Mouse (Mus musculus): ENCODE measurements around the gene Pip4k2b. TPM values are rescaled to one million over a fixed set of nuclear protein-coding genes. Genes with fewer than 3 reads are reported as not detected.

Gene Pip4k2b
- polyA plus RNA-seq (2012; rRNA removed), result 61.3 and 61.4 TPM in 2 replicates

DNA sequence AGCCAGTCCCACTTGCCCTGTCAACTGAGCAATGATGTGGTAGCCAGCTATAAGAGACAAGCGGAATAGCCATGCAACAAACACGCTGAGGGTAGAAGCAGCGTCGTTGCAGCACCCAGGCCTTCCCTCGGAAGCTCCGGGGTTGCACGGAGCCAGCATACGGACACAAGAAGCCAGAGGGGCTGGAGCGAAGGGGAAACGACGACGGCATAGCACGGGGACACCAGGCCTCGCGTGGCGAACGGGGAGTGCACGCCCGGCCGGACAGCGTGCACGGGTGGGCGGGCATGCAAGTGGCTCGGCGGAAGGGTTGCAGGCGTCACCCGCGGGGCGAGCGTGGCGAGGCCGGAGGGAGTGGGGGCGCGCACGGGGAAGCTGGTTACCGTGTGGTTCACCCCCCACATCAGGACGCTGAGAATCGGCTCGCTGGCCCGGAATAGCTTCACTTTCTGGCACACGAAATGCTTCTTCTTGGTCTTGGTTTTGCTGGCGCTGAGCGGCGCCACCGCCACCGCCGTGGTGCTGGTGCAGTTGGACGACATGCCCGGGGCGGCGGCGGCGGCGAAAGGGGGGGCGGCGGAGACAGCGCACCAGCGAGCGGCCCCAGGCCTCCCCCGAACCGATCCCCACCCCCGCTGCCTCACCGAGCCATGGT is at the start of gene Pip4k2b:
Gene Pip4k2b, minus strand, starts transcription at position 642 of the 655 bp plus-strand sequence.

DNA sequence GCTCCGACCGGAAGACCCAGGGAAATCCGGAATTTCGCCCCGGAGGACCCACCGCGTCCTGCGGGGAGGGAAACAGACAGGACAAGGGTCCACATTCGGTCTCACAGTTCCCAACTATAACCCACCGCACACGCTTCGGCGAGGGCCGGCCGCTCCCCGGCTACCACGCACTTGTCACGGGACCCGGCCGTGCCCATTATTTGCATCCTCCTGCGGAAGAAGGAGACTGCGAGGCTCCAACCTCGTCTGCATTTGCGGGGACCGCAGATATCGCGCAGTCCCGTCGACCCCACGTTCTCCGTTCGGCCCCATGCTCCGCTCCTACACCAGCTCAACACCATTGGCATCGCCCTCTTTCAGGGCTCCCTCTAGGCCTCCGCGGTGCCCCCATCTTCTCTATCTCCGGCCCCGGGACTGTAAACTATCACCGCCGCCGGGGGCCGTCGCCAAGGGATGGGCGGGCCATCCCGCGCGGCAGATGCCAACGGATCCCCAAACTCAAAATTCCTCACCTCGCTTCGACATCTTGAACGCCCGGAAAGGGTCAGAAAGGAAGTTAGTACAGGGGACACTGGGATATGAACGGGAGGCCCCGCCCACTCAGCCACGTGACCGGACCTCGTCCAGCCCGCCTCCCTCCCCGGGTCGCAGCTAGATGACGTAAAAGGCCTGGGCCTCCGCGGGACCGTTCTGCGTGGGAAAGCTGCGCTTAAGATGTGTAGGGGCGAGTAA is 37.5 kb upstream of the Pip4k2b start, which contains the start of gene Rpl23:
Gene Rpl23, minus strand, starts transcription at position 606 of the 732 bp plus-strand sequence.

DNA sequence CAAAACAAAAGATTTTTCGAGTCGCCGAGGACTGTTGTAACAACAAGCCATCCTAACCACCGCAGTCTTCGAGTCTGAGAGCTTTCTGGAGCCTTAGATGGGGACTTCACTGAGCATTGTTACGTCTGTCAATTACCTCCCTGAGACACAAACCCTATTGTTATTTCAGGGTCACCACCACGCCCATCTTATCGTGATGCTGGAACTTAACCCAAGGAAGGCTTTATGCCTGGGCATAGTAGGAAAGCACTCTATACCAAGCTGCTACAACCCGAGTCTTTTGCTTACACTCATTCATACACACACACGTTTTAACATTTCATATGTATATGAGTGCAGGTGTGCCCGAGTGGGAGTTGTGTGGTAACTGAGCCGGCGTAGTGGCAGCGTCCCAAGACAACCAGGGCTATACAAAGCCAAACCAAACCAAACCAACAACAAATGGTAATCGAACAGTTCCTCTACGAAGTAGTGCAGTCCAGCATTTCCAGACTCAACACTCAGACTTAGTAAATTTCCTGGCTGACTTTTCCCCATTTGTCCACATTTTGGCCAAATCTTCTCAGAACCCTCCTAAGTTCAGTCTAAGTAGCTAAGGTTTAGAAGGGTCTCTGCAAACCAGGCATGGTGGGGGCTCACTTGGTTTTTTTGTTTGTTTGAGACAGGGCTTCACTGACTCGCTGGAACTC is 31.4 kb upstream of the Pip4k2b start, which contains the start of gene 1700001P01Rik:
Gene 1700001P01Rik, minus strand, starts transcription at position 111 of the 689 bp plus-strand sequence.

DNA sequence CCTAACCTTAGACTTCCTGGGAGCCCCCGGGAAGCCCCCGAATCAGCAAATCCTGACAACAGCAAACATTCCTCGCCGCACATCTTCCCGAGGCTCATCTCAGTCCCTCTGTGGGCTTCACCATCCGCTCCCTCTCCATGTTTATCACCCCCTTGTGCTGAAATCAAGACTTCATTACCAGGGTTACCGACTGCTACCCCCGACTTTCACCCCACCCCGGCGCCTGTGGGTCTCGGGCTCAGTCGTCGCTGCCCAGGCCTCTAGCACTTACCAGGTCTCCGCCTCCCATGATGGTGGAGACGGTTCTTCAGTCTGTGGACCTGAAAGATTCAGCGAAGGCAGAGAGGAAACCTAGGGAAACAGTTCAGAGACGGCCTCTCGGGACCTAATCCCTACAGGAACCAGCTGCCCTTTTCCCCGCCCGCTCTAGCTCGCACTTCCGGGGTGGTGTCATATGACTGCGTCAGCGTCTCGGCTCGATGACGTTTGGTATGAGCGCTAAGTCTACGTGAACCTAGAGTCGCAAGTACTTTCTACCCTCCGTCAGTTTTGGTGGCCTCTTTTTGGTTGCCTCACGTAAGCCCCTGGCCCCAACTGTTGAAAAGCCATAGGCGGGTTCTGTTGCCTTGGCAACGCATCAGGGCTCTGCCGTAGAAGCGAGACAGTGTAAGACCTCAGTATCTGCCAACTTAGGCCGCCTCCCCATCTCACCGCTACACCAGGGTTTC is 21.8 kb upstream of the Pip4k2b start, which contains the start of gene Cwc25:
Gene Cwc25, minus strand, starts transcription at position 403 of the 728 bp plus-strand sequence.

DNA sequence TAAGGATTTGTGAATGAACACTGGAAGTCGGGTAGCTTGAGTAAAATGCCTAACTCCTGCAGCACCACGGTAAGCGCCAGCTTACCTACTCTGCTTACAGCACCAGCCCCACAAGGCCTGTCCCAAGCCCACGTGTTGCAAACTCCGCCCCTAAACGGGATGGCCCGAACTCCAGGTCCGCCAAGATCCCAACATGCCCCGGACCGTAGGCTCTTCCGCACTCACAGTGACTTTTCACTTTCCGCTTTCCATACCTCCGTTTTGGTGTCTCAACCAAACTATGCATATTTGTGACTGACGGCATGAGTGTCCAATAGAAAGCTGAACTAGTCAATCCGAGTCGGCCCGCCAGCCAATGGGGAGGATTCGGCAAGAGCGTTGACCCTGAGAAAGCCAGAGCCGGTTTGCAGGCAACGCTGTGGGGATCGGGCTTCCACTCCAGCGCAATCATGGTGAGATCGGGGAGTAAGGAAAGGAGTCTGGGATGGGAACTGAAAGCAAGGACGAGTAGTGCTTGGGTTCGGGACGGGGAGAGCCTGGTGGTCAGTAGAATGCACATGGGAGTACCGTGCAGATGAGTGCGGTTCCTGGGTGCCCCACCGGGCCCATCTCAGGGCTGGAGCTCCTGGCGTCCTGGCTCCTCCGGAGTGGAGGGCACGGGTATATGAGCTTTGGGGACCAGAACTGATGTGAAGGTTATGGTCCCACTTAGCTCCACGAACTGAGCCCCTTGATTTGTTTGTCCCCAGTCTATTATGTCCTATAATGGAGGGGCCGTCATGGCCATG is 41.3 kb downstream of the Pip4k2b start, which contains the start of gene Psmb3:
Gene Psmb3, plus strand, starts transcription at position 361 of the 788 bp plus-strand sequence.

DNA sequence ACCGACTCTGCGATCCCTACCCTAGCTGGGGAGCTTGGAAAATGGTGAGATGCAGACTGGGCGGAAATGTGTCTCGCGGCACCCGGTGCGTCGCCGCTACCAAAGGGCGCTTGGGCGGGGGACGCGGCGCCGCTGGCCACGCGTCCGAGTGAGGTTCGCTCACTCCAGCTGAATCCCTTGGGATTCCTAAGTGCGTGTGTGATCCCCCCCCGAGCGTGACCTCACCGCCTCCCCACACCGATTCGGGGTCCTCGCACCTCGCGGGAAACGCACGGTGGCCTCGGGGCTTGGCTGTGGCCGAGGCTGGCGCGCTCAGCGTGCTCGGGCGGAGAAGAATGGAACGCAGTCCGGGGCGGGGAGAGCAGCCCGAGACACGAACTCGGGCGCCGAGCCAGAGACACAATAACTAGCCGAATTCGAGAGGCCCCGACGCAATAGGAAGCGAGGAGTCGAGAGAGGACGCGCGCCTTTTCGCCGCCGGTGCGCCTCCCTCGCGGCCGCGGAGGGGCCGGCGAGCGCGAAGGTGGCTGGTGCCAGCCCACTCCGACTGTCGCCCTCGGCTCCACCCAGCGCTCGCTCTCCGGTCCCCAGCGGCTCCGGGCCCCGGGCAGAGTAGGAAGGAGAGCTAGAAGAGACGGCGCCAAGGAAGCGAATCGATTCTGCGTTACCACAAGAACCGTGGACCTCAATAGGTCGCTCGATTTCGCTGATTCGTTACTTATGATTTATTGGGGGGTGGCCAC is 44.3 kb downstream of the Pip4k2b start, which contains the start of gene Pcgf2:
Gene Pcgf2, minus strand, starts transcription at position 495 of the 743 bp plus-strand sequence.

DNA sequence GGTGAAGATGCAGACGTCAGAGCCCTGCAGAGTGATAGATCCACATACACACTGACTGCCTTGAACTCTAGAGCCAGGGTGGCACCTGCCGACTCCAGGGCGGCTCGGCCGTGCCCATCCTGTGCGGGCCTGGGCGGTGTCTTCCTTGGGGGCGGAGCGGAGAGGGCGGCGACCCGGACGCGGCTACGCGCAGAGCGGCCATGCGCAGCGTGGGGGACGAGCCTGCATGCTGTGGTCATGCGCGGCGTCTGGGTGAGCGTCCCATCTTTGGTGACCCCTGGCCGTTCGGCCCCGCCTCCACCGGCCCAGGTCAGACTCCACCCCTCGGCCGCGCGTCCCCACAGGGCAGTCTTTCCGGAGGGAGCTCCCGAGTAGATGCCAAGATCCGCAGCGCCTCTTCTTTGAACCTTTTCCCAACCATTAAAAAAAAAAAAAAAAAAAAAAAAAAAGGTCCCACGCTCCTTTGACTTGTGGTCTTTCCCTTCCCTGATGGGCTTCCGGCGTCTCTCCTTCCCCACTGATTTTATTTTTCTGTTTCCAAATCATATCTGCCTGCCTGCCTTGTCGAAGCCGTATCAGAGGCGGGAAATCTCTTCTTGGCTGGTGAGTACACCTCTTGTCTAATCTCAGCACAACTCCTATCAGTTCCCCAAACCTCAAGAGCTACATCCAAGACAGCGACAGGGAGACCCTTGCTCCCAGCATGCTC is 58.7 kb downstream of the Pip4k2b start, which contains the start of gene Cisd3:
Gene Cisd3, plus strand, starts transcription at position 214 of the 709 bp plus-strand sequence.

Other genes starting within 250 kb of the Pip4k2b start
- 0.13 and 0.14 TPM in 2 replicates for gene 4933428G20Rik, start 244.4 kb downstream of the Pip4k2b start, polyA plus RNA-seq (2012; rRNA removed)
- gene Srcin1, start 168.5 kb downstream of the Pip4k2b start, polyA plus RNA-seq (2012; rRNA removed), result 43.7 and 46.2 TPM in 2 replicates
- 7.0 and 8.6 TPM in 2 replicates for gene Epop, start 115.0 kb downstream of the Pip4k2b start, polyA plus RNA-seq (2012; rRNA removed)
- gene Mllt6, start 81.3 kb downstream of the Pip4k2b start, polyA plus RNA-seq (2012; rRNA removed), result 37.3 and 40.5 TPM in 2 replicates
- 11.5 and 16.3 TPM in 2 replicates for gene Cisd3, start 58.9 kb downstream of the Pip4k2b start, polyA plus RNA-seq (2012; rRNA removed)
- 168 TPM in 2 replicates for gene Pcgf2, start 44.2 kb downstream of the Pip4k2b start, polyA plus RNA-seq (2012; rRNA removed)
- 368 and 390 TPM in 2 replicates for gene Psmb3, start 41.3 kb downstream of the Pip4k2b start, polyA plus RNA-seq (2012; rRNA removed)
- gene Cwc25, start 21.9 kb upstream of the Pip4k2b start, polyA plus RNA-seq (2012; rRNA removed), result 20.4 and 21.1 TPM in 2 replicates
- gene 1700001P01Rik, start 31.2 kb upstream of the Pip4k2b start, polyA plus RNA-seq (2012; rRNA removed), result 0.66 and 1.1 TPM in 2 replicates
- gene Rpl23, start 37.7 kb upstream of the Pip4k2b start, polyA plus RNA-seq (2012; rRNA removed), result 719 and 817 TPM in 2 replicates
- gene Lasp1, start 54.3 kb upstream of the Pip4k2b start, polyA plus RNA-seq (2012; rRNA removed), result 104 and 115 TPM in 2 replicates
- 25.7 and 26.0 TPM in 2 replicates for gene B230217C12Rik, start 96.1 kb upstream of the Pip4k2b start, polyA plus RNA-seq (2012; rRNA removed)
- gene Fbxo47, start 139.4 kb upstream of the Pip4k2b start, polyA plus RNA-seq (2012; rRNA removed), result 0.99 and 1.0 TPM in 2 replicates
- gene Plxdc1, start 241.7 kb upstream of the Pip4k2b start, polyA plus RNA-seq (2012; rRNA removed), result 0.44 and 0.69 TPM in 2 replicates

Measured in central nervous system, embryonic 14 days (tissue).